Comparison of ENCODE assay signal across 30 mouse cellular contexts in the genomic region with DNA sequence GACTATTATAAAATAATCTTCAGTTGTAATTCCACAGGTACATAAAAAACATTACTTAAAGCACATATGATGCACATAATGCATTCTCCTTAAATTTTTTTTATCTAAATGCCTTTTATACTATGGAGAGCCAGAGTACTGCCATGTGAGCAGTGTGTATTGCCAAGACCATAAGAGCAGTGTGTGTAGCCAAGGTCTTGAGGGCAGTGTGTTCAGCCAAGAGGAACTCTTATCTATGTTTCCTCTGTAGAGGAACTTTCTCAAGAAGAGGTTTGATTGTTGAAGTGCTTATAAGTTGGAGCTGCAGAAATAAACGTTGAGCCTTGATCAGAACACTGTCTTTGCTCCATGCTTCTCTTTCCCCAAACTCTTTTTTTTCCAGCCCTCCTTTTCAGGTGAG. TPM values are rescaled to one million over a fixed set of nuclear protein-coding genes. Genes with fewer than 3 reads are reported as not detected.
A peak's percentile ranks its signal among the peaks of the same experiment; 100 is the strongest.
DNase-seq lines count a peak whose midpoint lies in the region; ATAC-seq lines count a peak whose summit lies in the region.
"Had no signal": no experiment of that assay in that cellular context is flagged by ENCODE, and none has a peak within 500 bp of the region (broad histone marks: within the 10 kb centered on the region; RNA-seq: fewer than 3 reads in every experiment).

No protein-coding gene starts in this region.

- H3K9ac ChIP-seq in intestine, embryonic 15.5 days, result no peak overlapping the region
- H3K9ac ChIP-seq: embryonic facial prominence, embryonic 15.5 days; forebrain, embryonic 15.5 days; hindbrain, embryonic 12.5 days had no signal

- WGBS in intestine, embryonic 15.5 days, result 33% methylated on average over 1 of the region's 1 CpGs

- H3K27me3 ChIP-seq in intestine, embryonic 15.5 days (replicated peaks), result no peaks in the 10 kb centered on the region
- H3K27me3 ChIP-seq: embryonic facial prominence, embryonic 15.5 days; forebrain, embryonic 15.5 days; hindbrain, embryonic 12.5 days; Patski had no signal

- no peaks in the 10 kb centered on the region for H3K36me3 ChIP-seq in intestine, embryonic 15.5 days
- H3K36me3 ChIP-seq: embryonic facial prominence, embryonic 15.5 days; forebrain, embryonic 10.5 days; forebrain, embryonic 15.5 days; heart, embryonic 10.5 days; hindbrain, embryonic 12.5 days had no signal

- H3K4me3 ChIP-seq in intestine, embryonic 15.5 days (replicated peaks), result no peak overlapping the region
- H3K4me3 ChIP-seq: embryonic facial prominence, embryonic 15.5 days; erythroblast, embryonic 14.5 days; forebrain, embryonic 10.5 days; forebrain, embryonic 15.5 days; heart, embryonic 10.5 days; hindbrain, embryonic 12.5 days had no signal

- peak; percentile 7 for DNase-seq in adrenal gland, adult 2 months
- DNase-seq in adrenal gland, adult 18-20 months (ENCODE audit: low spot score in 2 of 2), result no peak
- peak; percentile 55 to 66 for DNase-seq in lung, adult 18-20 months
- peak; percentile 14 for DNase-seq in lung, postnatal 10 days
- DNase-seq in lung, postnatal 4 days, result peak; percentile 4 to 19
- no peak for DNase-seq in retina, postnatal 1 day
- DNase-seq in gastrocnemius, postnatal 14 days, result no peak
- DNase-seq: adrenal gland, adult 8-10 months; B cell, adult 2 months; cerebellum, adult 2 months; cerebellum, postnatal 10 days; heart, adult 18-20 months; heart, postnatal 10 days; heart, postnatal 4 days had no signal

- no peak for ATAC-seq in intestine, embryonic 15.5 days
- ATAC-seq: activated CD4-positive, CD25-positive, alpha-beta regulatory T cell, adult 4 months; CD4-positive, CD25-positive, alpha-beta regulatory T cell, adult 4 months; forebrain, embryonic 15.5 days; Patski had no signal

- no peaks in the 10 kb centered on the region for H3K4me1 ChIP-seq in intestine, embryonic 15.5 days (replicated peaks)
- H3K4me1 ChIP-seq: embryonic facial prominence, embryonic 15.5 days; forebrain, embryonic 10.5 days; forebrain, embryonic 15.5 days; heart, embryonic 10.5 days; hindbrain, embryonic 12.5 days had no signal

- H3K27ac ChIP-seq in intestine, embryonic 15.5 days, result no peak overlapping the region
- H3K27ac ChIP-seq: embryonic facial prominence, embryonic 15.5 days; forebrain, embryonic 10.5 days; forebrain, embryonic 15.5 days; heart, embryonic 10.5 days; hindbrain, embryonic 12.5 days had no signal

- H3K9me3 ChIP-seq in intestine, embryonic 15.5 days, result no peaks in the 10 kb centered on the region
- H3K9me3 ChIP-seq: embryonic facial prominence, embryonic 15.5 days; forebrain, embryonic 10.5 days; forebrain, embryonic 15.5 days; heart, embryonic 10.5 days; hindbrain, embryonic 12.5 days had no signal

- H3K4me2 ChIP-seq in intestine, embryonic 15.5 days (replicated peaks), result no peak overlapping the region
- H3K4me2 ChIP-seq: embryonic facial prominence, embryonic 15.5 days; forebrain, embryonic 15.5 days; hindbrain, embryonic 12.5 days had no signal

- intact Hi-C loops in gastrocnemius, postnatal 14 days (cut with DNase I; ENCODE audit: low total_unique reads), result no loop called here

RNA-seq across cellular contexts. Expression of gene Vmn2r9, which starts 2.9 kb away (rescaled TPM):
- total RNA-seq in adrenal gland, adult 2 months (2021), result not detected
- polyA plus RNA-seq in adrenal gland, adult 2 months (2012; rRNA removed), result not detected in 2 replicates
- not detected for total RNA-seq in adrenal gland, adult 18-20 months (2021)
- not detected in 2 replicates for polyA plus RNA-seq in intestine, embryonic 15.5 days (2015; fragmentation: Nextera tagmentation; extraction: Ambion mirVana)
- not detected for total RNA-seq in gastrocnemius, postnatal 14 days (2021)
- total RNA-seq: adrenal gland, adult 8-10 months; adrenal gland, postnatal 36 days; gastrocnemius, adult 8-10 months; gastrocnemius, postnatal 4 days; heart, adult 18-20 months; heart, postnatal 10 days; heart, postnatal 4 days; MEL had no signal
- polyA plus RNA-seq: cerebellum, adult 2 months; embryonic facial prominence, embryonic 11.5 days; embryonic facial prominence, embryonic 15.5 days; erythroblast, embryonic 14.5 days; forebrain, embryonic 10.5 days; forebrain, embryonic 15.5 days; heart, embryonic 10.5 days; heart, embryonic 14.5 days; hindbrain, embryonic 12.5 days; Patski had no signal

RNA-seq across cellular contexts. Expression of gene Vmn2r8, which starts 40.8 kb away (rescaled TPM):
- not detected for total RNA-seq in adrenal gland, adult 2 months (2021)
- not detected in 2 replicates for polyA plus RNA-seq in adrenal gland, adult 2 months (2012; rRNA removed)
- total RNA-seq in adrenal gland, adult 18-20 months (2021), result not detected
- not detected in 2 replicates for polyA plus RNA-seq in intestine, embryonic 15.5 days (2015; fragmentation: Nextera tagmentation; extraction: Ambion mirVana)
- not detected for total RNA-seq in gastrocnemius, postnatal 14 days (2021)
- total RNA-seq: adrenal gland, adult 8-10 months; adrenal gland, postnatal 36 days; gastrocnemius, adult 8-10 months; gastrocnemius, postnatal 4 days; heart, adult 18-20 months; heart, postnatal 10 days; heart, postnatal 4 days; MEL had no signal
- polyA plus RNA-seq: activated CD4-positive, CD25-positive, alpha-beta regulatory T cell, adult 4 months; CD4-positive, CD25-positive, alpha-beta regulatory T cell, adult 4 months; cerebellum, adult 2 months; embryonic facial prominence, embryonic 11.5 days; embryonic facial prominence, embryonic 15.5 days; erythroblast, embryonic 14.5 days; forebrain, embryonic 10.5 days; forebrain, embryonic 15.5 days; heart, embryonic 10.5 days; heart, embryonic 14.5 days; hindbrain, embryonic 12.5 days; Patski had no signal

RNA-seq across cellular contexts. Expression of gene Tmed11, which starts 54.3 kb away (rescaled TPM):
- not detected for total RNA-seq in adrenal gland, adult 2 months (2021)
- polyA plus RNA-seq in adrenal gland, adult 2 months (2012; rRNA removed), result not detected in 2 replicates
- not detected for total RNA-seq in adrenal gland, adult 18-20 months (2021)
- polyA plus RNA-seq in intestine, embryonic 15.5 days (2015; fragmentation: Nextera tagmentation; extraction: Ambion mirVana), result 0.90 and 4.5 TPM in 2 replicates
- not detected for total RNA-seq in gastrocnemius, postnatal 14 days (2021)
- total RNA-seq: adrenal gland, adult 8-10 months; adrenal gland, postnatal 36 days; gastrocnemius, adult 8-10 months; gastrocnemius, postnatal 4 days; heart, adult 18-20 months; heart, postnatal 10 days; heart, postnatal 4 days; MEL had no signal
- polyA plus RNA-seq: activated CD4-positive, CD25-positive, alpha-beta regulatory T cell, adult 4 months; CD4-positive, CD25-positive, alpha-beta regulatory T cell, adult 4 months; cerebellum, adult 2 months; embryonic facial prominence, embryonic 11.5 days; embryonic facial prominence, embryonic 15.5 days; erythroblast, embryonic 14.5 days; forebrain, embryonic 10.5 days; forebrain, embryonic 15.5 days; heart, embryonic 10.5 days; heart, embryonic 14.5 days; hindbrain, embryonic 12.5 days; Patski had no signal

Comparison
In these comparisons a context has a peak if more than half of its experiments do, and no peak if none do; other contexts are left out.
1. DNase-seq: peak in adrenal gland, adult 2 months (single experiment), lung, adult 18-20 months (2 of 2), lung, postnatal 10 days (single experiment) and lung, postnatal 4 days (2 of 2); none in adrenal gland, adult 18-20 months (0 of 2), retina, postnatal 1 day (single experiment) and gastrocnemius, postnatal 14 days (single experiment).